Mouse (Mus musculus): Measurements from ENCODE around the gene Ppl. TPM values are rescaled to one million over a fixed set of nuclear protein-coding genes. Genes with fewer than 3 reads are reported as not detected.

Gene Ppl
- polyA plus RNA-seq, 1 experiment from 2014 or later: 0.06 TPM

DNA sequence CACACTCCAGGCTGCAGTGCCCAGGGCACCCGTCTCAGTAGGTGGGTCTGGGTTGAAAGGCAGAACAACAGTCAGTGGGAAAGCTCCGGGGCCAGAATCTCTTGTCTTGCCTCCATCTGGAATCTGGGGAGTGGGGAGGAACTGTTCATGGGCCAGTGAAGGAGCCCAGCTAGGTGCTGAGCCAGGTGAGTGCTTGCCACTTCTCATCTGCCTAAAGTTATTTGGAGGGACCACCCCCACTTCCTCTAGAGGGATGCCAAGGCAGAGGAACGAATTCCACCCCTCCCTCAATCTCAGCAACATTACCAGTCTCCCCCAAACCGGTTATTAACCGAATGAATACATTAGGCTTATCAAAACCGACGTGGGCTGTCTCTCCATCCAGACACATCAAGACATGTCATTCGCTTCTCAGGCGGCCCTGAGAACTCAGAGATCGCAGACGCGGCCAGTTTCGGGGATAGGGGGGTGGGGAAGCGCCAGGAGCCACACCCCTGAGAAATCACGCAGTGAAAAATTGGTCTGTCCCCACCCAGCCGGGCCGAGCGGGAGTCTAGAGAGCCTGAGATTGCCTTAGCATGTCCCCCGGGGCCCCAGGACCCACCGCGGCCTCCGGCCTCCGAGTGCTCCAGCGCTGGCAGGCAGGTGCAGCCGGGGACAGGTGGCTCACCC lies 834 bp downstream of the Ppl start:
- Histone ChIP-seq H3K27ac (ENCODE audit: low read length) (no peak overlapping the region), H3K36me3 (ENCODE audit: control insufficient read depth, insufficient read depth) (no peaks in the 10 kb centered on the region), H3K4me1 (replicated peaks; ENCODE audit: control insufficient read depth, insufficient read depth, low read length) (peaks cover 7% of the 10 kb centered on the region), H3K4me2 (ENCODE audit: low read length) (no peak overlapping the region), H3K4me3 (replicated peaks; ENCODE audit: low read length) (no peak overlapping the region), H3K9me3 (ENCODE audit: control insufficient read depth, low read length) (no peaks in the 10 kb centered on the region), H3K27me3 (replicated peaks; ENCODE audit: control insufficient read depth, insufficient read depth, low read length) (peaks cover 44% of the 10 kb centered on the region), H3K9ac (replicated peaks; ENCODE audit: low read depth, low read length) (no peak overlapping the region)
- no peak for ATAC-seq
- WGBS: 2% methylated on average over 25 of the region's 25 CpGs

DNA sequence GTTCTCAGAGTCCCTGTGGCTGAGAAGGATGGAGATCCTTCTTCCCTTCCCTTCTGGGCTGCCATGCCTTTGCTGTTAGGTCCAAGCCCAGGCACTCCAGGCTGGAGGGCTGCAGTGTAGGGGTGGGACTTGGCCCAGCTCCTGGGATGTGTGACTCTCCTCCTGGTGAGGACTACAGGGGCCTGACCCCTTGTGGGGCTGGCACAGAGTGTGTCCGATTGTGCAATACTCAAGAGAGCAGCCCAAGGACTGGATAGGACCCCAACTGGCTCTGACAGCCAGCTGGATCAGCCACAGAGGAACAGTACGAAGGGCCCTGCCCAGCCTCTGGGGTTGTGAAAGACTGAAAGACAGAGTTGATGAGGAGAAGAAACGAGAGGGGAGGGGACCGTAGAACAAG lies 1.5 kb downstream of the Ppl start:
- Histone ChIP-seq H3K4me1 (replicated peaks; ENCODE audit: control insufficient read depth, insufficient read depth, low read length) (peaks cover 7% of the 10 kb centered on the region), H3K9ac (replicated peaks; ENCODE audit: low read depth, low read length) (no peak overlapping the region), H3K9me3 (ENCODE audit: control insufficient read depth, low read length) (no peaks in the 10 kb centered on the region), H3K27me3 (replicated peaks; ENCODE audit: control insufficient read depth, insufficient read depth, low read length) (peaks cover 44% of the 10 kb centered on the region), H3K36me3 (ENCODE audit: control insufficient read depth, insufficient read depth) (no peaks in the 10 kb centered on the region), H3K4me2 (ENCODE audit: low read length) (no peak overlapping the region), H3K4me3 (replicated peaks; ENCODE audit: low read length) (no peak overlapping the region), H3K27ac (ENCODE audit: low read length) (no peak overlapping the region)
- WGBS: 8% methylated on average over 4 of the region's 4 CpGs
- ATAC-seq: no peak

DNA sequence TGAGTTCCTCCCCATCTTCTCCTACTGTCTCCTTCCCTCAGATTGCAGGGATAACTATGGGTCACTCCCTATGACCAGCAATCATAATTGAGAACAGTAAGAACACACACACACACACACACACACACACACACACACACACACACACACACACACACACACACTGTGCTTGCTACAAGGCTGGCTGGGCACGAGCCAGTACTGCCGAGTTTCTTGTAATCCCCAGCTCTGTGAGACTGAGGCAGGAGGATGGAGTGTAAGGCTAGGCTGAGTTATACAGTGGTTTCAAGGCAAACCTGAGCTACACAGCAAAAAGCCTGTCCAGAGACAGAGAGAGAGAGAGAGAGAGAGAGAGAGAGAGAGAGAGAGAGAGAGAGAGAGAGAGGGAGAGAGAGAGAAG lies 2.0 kb downstream of the Ppl start:
- H3K9ac ChIP-seq (replicated peaks; ENCODE audit: low read depth, low read length): no peak overlapping the region
- no peak overlapping the region for H3K4me2 ChIP-seq (ENCODE audit: low read length)
- H3K4me3 ChIP-seq (replicated peaks; ENCODE audit: low read length): no peak overlapping the region
- no peaks in the 10 kb centered on the region for H3K36me3 ChIP-seq (ENCODE audit: control insufficient read depth, insufficient read depth)
- peaks cover 7% of the 10 kb centered on the region for H3K4me1 ChIP-seq (replicated peaks; ENCODE audit: control insufficient read depth, insufficient read depth, low read length)
- H3K9me3 ChIP-seq (ENCODE audit: control insufficient read depth, low read length): no peaks in the 10 kb centered on the region
- WGBS: 55% methylated on average over 2 of the region's 2 CpGs
- no peak for ATAC-seq
- no peak overlapping the region for H3K27ac ChIP-seq (ENCODE audit: low read length)
- peaks cover 44% of the 10 kb centered on the region for H3K27me3 ChIP-seq (replicated peaks; ENCODE audit: control insufficient read depth, insufficient read depth, low read length)

DNA sequence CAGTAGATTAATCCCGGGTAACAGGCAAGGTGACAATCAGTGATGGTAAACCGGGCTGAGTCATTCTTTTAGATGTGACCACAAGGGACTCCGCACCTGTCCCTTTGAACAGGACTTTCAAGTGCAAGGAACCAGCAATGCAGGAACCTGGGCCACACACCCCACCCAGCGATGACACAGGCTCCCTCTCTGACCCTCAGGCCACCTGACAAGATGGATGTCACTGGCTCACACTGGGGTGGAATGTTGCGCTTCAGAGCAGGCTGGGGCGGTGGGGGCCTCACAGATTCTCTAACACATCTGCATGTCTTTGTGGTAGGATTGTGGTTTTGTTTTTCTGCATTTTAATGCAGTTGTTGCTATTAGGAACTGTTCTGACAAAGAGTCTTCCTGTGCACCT lies 8.7 kb downstream of the Ppl start:
- H3K9ac ChIP-seq (replicated peaks; ENCODE audit: low read depth, low read length): no peak overlapping the region
- H3K4me2 ChIP-seq (ENCODE audit: low read length): no peak overlapping the region
- no peak overlapping the region for H3K27ac ChIP-seq (ENCODE audit: low read length)
- 77% methylated on average over 6 of the region's 6 CpGs for WGBS
- no peak for ATAC-seq
- no peaks in the 10 kb centered on the region for H3K36me3 ChIP-seq (ENCODE audit: control insufficient read depth, insufficient read depth)
- no peaks in the 10 kb centered on the region for H3K9me3 ChIP-seq (ENCODE audit: control insufficient read depth, low read length)
- H3K4me3 ChIP-seq (replicated peaks; ENCODE audit: low read length): no peak overlapping the region
- H3K27me3 ChIP-seq (replicated peaks; ENCODE audit: control insufficient read depth, insufficient read depth, low read length): 0 out of 2 replicates have a peak, but pooled peaks cover 2% of the 10 kb centered on the region
- no peaks in the 10 kb centered on the region for H3K4me1 ChIP-seq (replicated peaks; ENCODE audit: control insufficient read depth, insufficient read depth, low read length)

DNA sequence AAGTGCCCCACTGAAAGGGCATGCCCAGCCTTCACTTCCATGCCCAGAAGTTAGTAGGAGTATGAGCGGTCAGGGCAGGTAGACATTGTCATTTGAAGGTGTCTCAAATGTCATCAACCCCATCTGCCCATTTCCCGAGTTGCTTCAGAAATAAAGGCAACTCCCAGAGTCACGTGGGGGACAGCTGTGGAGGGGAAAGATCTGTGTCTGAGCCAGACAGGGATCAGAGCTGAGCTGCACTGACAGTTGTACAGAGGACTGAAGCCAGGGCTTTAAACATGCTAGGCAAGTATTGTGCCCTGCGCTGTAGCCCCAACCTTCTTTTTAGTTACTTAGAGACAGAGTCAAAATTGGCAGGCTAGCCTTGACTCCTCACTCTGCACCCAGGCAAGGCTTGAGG lies 12.4 kb downstream of the Ppl start:
- no peak overlapping the region for H3K4me3 ChIP-seq (replicated peaks; ENCODE audit: low read length)
- no peaks in the 10 kb centered on the region for H3K36me3 ChIP-seq (ENCODE audit: control insufficient read depth, insufficient read depth)
- 0 out of 2 replicates have a peak, but pooled peaks cover 2% of the 10 kb centered on the region for H3K27me3 ChIP-seq (replicated peaks; ENCODE audit: control insufficient read depth, insufficient read depth, low read length)
- ATAC-seq: no peak
- WGBS: 76% methylated on average over 4 of the region's 4 CpGs
- H3K4me1 ChIP-seq (replicated peaks; ENCODE audit: control insufficient read depth, insufficient read depth, low read length): no peaks in the 10 kb centered on the region
- H3K4me2 ChIP-seq (ENCODE audit: low read length): no peak overlapping the region
- no peaks in the 10 kb centered on the region for H3K9me3 ChIP-seq (ENCODE audit: control insufficient read depth, low read length)
- H3K27ac ChIP-seq (ENCODE audit: low read length): no peak overlapping the region
- no peak overlapping the region for H3K9ac ChIP-seq (replicated peaks; ENCODE audit: low read depth, low read length)

DNA sequence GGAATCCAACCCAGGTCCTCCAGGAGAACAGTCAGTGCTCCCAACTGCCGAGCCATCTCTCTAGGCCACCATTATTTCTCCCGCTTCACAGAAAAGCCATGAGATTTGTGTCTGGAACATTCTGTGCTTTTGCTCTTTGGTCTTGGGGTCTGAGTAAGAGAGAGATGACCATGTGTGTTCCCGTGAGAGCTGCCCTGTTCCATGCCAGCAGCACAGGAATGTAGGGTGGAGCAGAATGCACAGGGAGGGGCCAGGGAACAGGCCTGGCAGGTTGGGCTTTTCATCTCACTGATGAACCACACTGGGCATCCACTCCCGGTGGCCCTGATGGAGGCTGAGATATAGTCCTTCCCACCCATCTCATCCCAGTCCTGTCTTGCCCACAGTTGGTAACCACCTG lies 12.8 kb downstream of the Ppl start:
- H3K9me3 ChIP-seq (ENCODE audit: control insufficient read depth, low read length): no peaks in the 10 kb centered on the region
- 0 out of 2 replicates have a peak, but pooled peaks cover 2% of the 10 kb centered on the region for H3K27me3 ChIP-seq (replicated peaks; ENCODE audit: control insufficient read depth, insufficient read depth, low read length)
- no peak overlapping the region for H3K9ac ChIP-seq (replicated peaks; ENCODE audit: low read depth, low read length)
- H3K36me3 ChIP-seq (ENCODE audit: control insufficient read depth, insufficient read depth): no peaks in the 10 kb centered on the region
- H3K4me3 ChIP-seq (replicated peaks; ENCODE audit: low read length): no peak overlapping the region
- ATAC-seq: no peak
- no peak overlapping the region for H3K27ac ChIP-seq (ENCODE audit: low read length)
- WGBS: 82% methylated on average over 4 of the region's 4 CpGs
- H3K4me1 ChIP-seq (replicated peaks; ENCODE audit: control insufficient read depth, insufficient read depth, low read length): no peaks in the 10 kb centered on the region
- H3K4me2 ChIP-seq (ENCODE audit: low read length): no peak overlapping the region

DNA sequence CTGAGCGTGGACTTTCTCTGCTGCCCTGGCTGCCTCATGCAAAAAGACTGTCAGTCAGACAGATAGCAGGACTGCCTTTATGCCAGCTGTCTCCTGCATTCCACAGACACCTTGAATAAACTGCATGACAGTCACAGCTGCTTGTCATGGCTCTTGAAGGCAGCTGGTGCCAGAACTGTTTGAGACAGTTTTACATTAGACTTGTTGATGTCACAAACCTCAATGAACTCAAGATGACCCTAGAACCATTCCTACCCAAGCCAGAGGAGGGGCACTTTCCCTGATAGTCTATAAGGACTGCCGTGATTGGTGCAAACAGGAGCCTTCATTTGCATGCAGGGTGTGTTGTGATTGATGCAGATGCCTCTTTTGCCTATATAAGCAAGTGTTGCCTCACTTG lies 18.6 kb downstream of the Ppl start:
- WGBS: 65% methylated on average over 2 of the region's 2 CpGs
- no peaks in the 10 kb centered on the region for H3K9me3 ChIP-seq (ENCODE audit: control insufficient read depth, low read length)
- H3K4me3 ChIP-seq (replicated peaks; ENCODE audit: low read length): no peak overlapping the region
- H3K9ac ChIP-seq (replicated peaks; ENCODE audit: low read depth, low read length): no peak overlapping the region
- peaks cover 8% of the 10 kb centered on the region for H3K4me1 ChIP-seq (replicated peaks; ENCODE audit: control insufficient read depth, insufficient read depth, low read length)
- H3K4me2 ChIP-seq (ENCODE audit: low read length): no peak overlapping the region
- no peaks in the 10 kb centered on the region for H3K27me3 ChIP-seq (replicated peaks; ENCODE audit: control insufficient read depth, insufficient read depth, low read length)
- H3K27ac ChIP-seq (ENCODE audit: low read length): no peak overlapping the region
- no peak for ATAC-seq
- H3K36me3 ChIP-seq (ENCODE audit: control insufficient read depth, insufficient read depth): no peaks in the 10 kb centered on the region

DNA sequence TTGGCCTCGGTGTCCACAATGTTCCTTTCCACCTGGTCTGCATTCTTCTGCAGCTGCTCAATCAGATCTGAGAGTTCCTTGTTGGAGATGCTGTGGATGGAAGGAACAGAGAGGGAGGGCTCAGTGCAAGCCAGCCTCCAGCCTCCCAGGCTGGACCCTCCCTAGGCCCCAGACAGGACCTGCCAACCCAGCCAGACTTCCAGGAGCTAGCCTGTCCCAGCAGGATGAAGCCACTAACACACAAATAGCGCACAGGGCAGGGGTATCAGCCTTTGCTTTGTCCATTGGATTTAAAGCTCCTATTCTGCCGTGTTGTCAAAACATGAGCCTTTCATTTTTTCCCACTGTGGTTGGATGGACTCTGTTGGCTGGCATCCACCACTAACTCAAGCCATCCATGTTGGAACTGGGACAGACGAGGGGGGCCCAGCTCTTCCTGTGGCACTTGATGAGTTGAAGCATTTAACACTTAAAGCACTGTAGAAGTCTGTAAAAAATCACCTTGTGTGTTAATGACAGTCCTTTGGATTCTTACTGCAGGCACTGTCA lies 19.1 kb downstream of the Ppl start:
- no peaks in the 10 kb centered on the region for H3K36me3 ChIP-seq (ENCODE audit: control insufficient read depth, insufficient read depth)
- no peak overlapping the region for H3K4me3 ChIP-seq (replicated peaks; ENCODE audit: low read length)
- H3K9ac ChIP-seq (replicated peaks; ENCODE audit: low read depth, low read length): no peak overlapping the region
- no peak overlapping the region for H3K4me2 ChIP-seq (ENCODE audit: low read length)
- no peaks in the 10 kb centered on the region for H3K27me3 ChIP-seq (replicated peaks; ENCODE audit: control insufficient read depth, insufficient read depth, low read length)
- H3K9me3 ChIP-seq (ENCODE audit: control insufficient read depth, low read length): no peaks in the 10 kb centered on the region
- no peak for ATAC-seq
- H3K27ac ChIP-seq (ENCODE audit: low read length): no peak overlapping the region; the same call in 1 of the 2 replicates
- WGBS: 33% methylated on average over 4 of the region's 4 CpGs
- peaks cover 8% of the 10 kb centered on the region for H3K4me1 ChIP-seq (replicated peaks; ENCODE audit: control insufficient read depth, insufficient read depth, low read length)

DNA sequence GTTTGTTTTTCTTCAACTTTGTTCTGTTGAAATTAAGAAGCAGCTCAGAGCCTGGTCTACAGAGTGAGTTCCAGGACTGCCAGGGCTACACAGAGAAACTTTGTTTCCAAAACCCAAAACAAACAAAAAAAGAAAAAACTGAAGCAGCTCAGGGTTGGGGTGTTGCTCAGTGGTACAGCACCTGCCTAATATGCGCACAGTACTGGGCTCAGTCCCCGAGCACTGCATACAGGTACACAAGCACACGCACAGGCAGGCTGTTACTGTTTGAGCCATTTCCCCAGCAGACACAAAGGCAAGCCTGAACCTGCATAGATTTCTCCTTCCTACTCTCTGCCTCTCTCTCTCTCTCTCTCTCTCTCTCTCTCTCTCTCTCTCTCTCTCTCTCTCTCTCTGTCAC lies 21.2 kb downstream of the Ppl start:
- no peak for ATAC-seq
- Histone ChIP-seq H3K4me3 (replicated peaks; ENCODE audit: low read length) (no peak overlapping the region), H3K9ac (replicated peaks; ENCODE audit: low read depth, low read length) (no peak overlapping the region), H3K27me3 (replicated peaks; ENCODE audit: control insufficient read depth, insufficient read depth, low read length) (no peaks in the 10 kb centered on the region), H3K9me3 (ENCODE audit: control insufficient read depth, low read length) (no peaks in the 10 kb centered on the region), H3K4me1 (replicated peaks; ENCODE audit: control insufficient read depth, insufficient read depth, low read length) (peaks cover 8% of the 10 kb centered on the region), H3K4me2 (ENCODE audit: low read length) (no peak overlapping the region), H3K27ac (ENCODE audit: low read length) (no peak overlapping the region), H3K36me3 (ENCODE audit: control insufficient read depth, insufficient read depth) (no peaks in the 10 kb centered on the region)
- WGBS: 86% methylated on average over 3 of the region's 3 CpGs

DNA sequence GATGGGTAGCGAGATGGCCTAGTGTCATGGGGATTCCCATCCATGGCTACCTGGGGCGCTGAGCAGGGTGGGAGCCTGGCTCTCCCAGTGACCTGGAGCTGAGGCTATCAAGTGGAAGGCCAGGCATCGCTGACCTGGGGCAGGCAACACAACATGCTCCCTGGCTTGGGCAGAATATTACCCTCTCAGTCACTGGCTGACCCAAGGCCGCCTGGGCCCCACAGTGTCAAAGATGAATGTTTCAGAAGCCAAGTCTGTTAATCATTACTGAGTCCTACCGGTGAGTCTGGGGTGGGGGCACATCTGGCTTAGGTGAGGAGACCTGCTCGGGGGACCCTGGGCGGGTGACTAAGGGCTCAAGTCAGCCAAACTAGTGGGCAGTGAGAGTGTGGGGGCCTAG lies 22.3 kb downstream of the Ppl start:
- 89% methylated on average over 7 of the region's 7 CpGs for WGBS
- no peak overlapping the region for H3K9ac ChIP-seq (replicated peaks; ENCODE audit: low read depth, low read length)
- no peaks in the 10 kb centered on the region for H3K36me3 ChIP-seq (ENCODE audit: control insufficient read depth, insufficient read depth)
- H3K9me3 ChIP-seq (ENCODE audit: control insufficient read depth, low read length): no peaks in the 10 kb centered on the region
- ATAC-seq: no peak
- H3K27me3 ChIP-seq (replicated peaks; ENCODE audit: control insufficient read depth, insufficient read depth, low read length): no peaks in the 10 kb centered on the region
- H3K4me1 ChIP-seq (replicated peaks; ENCODE audit: control insufficient read depth, insufficient read depth, low read length): peaks cover 8% of the 10 kb centered on the region
- H3K27ac ChIP-seq (ENCODE audit: low read length): no peak overlapping the region
- H3K4me3 ChIP-seq (replicated peaks; ENCODE audit: low read length): no peak overlapping the region
- no peak overlapping the region for H3K4me2 ChIP-seq (ENCODE audit: low read length)

Data from forebrain, embryonic 16.5 days (tissue).